Mouse (Mus musculus) leukemia stem cell, adult 10-12 weeks (primary cell): Measurements from ENCODE around the gene Rxrg. TPM values are rescaled to one million over a fixed set of nuclear protein-coding genes. Genes with fewer than 3 reads are reported as not detected.

Experiments
- polyA plus RNA-seq: library from polyadenylated mRNA; stranded (reverse); fragments of >175 nt; gene quantifications from 2 replicates; pipeline ENCODE4 v1.2.3, GENCODE M21; 2012; ENCODE audit warnings: low replicate concordance

The Rxrg gene
- not detected in 2 replicates for polyA plus RNA-seq

GRCm38 (mm10) chr1:167598255-167599081, at the start of gene Rxrg:
Rxrg (plus strand) TSS chr1:167598384.

GRCm38 (mm10) chr1:167689232-167689261, 90.9 kb downstream of the Rxrg start, which contains the start of gene Lmx1a:
Lmx1a (plus strand) TSS chr1:167689237.

Other genes with a start within 250 kb of the Rxrg start
- 40.8 and 45.9 TPM in 2 replicates for gene Aldh9a1, start 248.4 kb upstream of the Rxrg start, polyA plus RNA-seq
- 35.9 and 166 TPM in 2 replicates for gene Mgst3, start 204.5 kb upstream of the Rxrg start, polyA plus RNA-seq
- not detected in 2 replicates for gene Lrrc52, start 131.6 kb upstream of the Rxrg start, polyA plus RNA-seq
- 0.06 TPM in 1 of 2 replicates, not detected in the other for gene Lmx1a, start 90.9 kb downstream of the Rxrg start, polyA plus RNA-seq